Mouse (Mus musculus): ENCODE measurements around the gene B4galnt1. TPM values are rescaled to one million over a fixed set of nuclear protein-coding genes. Genes with fewer than 3 reads are reported as not detected.

Gene B4galnt1
- 86.3 and 104 TPM in 2 replicates for polyA plus RNA-seq (2021; fragmentation: Nextera tagmentation)
- long read RNA-seq, experiment 1, transcript B4galnt1-201 (11 exons, 2,395 nt): major isoform, 122 of 219 reads
- long read RNA-seq, experiment 1, partial matches to known transcripts: 43 of 219 reads
- long read RNA-seq, experiment 1, other reads (novel, unspliced or antisense): 44 of 219 reads
- long read RNA-seq, experiment 2, transcript B4galnt1-204 (6 exons, 1,497 nt): minor isoform, 15 of 564 reads
- long read RNA-seq, experiment 2, transcript B4galnt1-205 (5 exons, 1,499 nt): minor isoform, 14 of 564 reads
- long read RNA-seq, experiment 2, transcript B4galnt1-201 (11 exons, 2,395 nt): major isoform, 343 of 564 reads
- long read RNA-seq, experiment 2, partial matches to known transcripts: 123 of 564 reads
- long read RNA-seq, experiment 2, other reads (novel, unspliced or antisense): 67 of 564 reads

DNA sequence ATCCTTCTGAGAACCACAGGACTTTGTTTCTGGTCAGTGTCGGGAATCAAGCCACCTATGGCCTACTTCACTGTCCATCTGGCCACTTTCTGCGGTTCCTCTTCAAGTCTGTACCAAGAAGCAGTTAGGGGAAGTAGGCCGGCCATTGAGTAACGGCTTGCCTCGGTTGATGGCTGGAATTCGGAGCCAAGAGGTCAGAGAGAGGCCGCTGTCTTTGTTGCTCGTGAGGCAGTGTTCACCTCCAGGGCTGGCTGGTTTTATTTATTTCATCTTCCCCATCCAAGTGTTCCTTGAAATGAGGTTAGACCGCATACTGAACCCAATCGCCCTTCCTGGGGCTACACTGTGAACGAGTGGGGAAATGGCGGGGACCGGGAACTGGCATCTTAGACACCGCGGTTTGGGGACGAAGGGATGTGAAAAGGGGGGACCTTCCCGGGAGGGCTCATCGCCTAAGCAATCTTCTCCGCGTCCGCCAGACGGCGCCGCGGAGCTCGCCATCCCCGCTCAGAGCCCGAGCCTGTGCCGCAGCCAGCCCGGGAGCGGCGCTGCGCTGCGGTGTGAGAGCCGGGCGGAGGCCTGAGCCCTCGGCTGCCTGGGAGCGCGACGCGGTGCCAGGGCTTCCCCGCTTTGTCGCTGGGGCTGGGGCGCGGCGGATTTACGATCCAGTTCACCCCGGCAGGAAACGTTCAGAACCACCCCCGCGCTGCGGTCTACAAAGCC is at the start of gene B4galnt1:
Gene B4galnt1 (plus strand): TSS at position 595 of the 723 bp plus-strand sequence.

DNA sequence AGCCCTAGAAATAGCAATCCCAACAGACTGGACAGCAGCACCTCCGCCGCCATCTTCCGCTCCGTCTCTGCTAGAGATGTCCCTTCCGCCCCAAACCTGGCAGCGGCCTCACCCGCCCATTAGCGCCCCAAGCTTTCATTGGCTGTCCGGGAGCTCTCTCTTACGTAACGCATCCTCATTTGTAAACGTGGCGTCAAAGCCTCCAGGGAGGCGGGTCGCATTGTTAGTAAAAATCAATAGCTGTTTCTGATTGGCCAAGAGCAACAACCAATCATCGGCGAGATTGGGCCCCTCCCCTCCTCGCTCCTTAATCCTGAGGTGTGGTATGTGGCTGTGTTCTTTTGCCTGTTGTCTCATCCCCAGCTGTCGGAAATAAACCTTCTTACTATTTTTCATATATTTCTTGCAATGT is 44.0 kb upstream of the B4galnt1 start, which contains the start of gene Os9:
Gene Os9 (minus strand): TSS at position 66 of the 412 bp plus-strand sequence.

DNA sequence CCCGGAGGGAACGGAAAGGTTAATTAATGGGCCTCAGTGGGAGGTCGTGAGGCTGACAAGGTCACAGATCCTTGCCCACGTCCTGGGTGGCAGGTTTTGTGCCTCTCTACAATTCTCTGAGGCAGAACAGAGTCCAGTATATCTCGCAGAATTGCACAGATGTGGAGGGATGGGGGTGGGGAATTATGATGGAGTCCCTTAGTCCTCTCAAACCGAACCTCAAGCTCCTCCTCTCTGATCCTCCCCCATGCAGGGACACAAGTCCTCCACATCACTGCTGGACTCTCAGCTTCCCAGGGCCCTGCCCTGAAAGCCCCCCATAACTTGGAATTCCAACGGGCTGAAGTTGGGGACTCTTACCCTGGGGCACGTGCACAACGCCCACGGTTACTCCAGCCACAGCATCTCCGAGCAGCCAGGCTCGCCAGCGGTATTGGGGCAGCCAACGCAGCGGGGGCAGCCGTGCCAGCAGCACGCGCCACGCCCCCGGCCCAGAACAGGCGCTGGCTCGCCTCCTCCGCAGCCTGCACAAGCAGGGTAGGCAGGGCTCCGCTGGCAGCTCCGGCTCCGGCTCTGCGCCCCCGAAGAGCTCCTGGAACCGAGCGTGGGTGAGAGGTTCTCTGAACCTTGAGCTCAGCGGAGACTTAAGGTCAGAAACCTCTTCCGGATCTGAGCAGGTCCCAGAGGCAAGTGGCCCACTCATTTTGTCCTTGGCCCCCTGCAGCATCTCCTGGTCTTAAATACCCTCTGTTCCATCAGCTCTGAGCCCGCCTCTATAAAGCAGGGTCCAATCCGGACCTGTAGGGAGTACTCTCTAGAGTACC is 15.1 kb downstream of the B4galnt1 start, which contains the start of gene Slc26a10:
Gene Slc26a10 (minus strand): TSS at position 775 of the 824 bp plus-strand sequence.

GRCm38 (mm10) chr10:127189651-127190381 is 24.8 kb downstream of the B4galnt1 start, which contains the start of gene Arhgef25:
Gene Arhgef25, minus strand, starts transcription at chr10:127190083.

DNA sequence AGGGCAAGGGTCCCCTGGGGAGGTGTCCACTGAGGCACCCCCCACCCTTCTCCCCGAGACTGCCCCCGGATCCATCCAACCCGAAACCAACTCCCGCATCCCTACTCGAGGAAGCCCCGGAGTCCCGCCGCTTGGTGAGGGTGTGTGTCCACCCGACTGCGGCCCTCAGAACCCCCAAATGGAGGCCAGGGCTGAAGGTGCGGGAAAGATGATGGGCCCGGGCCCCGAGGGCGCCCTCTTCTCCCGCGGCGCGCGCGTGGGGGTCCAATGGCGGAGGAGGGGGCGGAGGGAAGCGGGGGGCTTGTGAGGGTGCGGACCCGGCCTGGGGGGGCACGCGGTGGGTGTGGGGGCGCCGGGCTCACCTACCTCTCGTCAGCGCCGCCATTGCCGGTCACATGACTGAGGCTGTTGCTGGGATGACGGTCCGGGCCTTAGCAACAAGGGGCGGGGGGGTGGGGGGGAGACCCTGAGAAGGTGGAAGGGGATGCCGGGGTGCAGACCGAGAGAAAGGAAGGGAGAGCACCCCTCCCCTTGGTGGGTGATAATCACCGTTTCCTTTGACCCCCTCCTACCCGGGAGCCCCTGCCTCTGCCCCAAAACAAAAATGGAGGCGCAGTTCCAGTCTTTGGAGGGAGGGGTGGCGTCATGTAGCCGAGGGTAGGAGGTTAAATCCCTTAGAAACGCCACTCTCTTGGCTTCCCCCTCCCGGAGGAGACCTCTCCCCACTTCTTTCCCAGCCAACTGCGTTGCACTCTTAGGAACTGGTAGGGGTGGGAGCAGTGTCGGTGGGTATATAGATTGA is 30.5 kb downstream of the B4galnt1 start, which contains the start of gene Dtx3:
Gene Dtx3 (minus strand): TSS at position 401 of the 802 bp plus-strand sequence.

DNA sequence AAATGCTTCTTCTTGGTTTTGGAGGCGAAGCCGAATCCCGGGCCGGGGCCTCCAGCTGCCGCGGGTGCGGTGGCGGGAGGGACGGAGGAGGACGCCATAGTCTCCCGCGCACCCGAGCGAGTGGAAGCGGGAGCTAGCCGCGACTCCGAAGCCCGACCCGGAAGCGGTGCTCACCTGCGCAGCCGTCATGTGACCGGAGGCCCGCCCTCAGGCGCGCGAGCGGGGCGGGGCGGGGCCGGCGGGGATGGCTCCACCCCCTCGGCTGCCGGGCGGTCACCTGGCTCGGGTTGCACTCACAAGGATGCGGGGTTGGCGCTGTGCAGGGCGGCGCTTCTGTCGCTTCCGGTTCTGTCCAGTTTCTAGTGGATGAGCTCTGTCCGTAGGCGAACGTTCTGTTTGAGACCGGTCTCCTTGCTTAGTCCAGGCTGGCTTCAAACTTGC is 46.4 kb downstream of the B4galnt1 start, which contains the start of gene Pip4k2c:
Gene Pip4k2c (minus strand): TSS at position 172 of the 441 bp plus-strand sequence.

Other genes with a start within 250 kb of the B4galnt1 start
- 11.9 and 12.5 TPM in 2 replicates for gene Ctdsp2, start 186.5 kb upstream of the B4galnt1 start, polyA plus RNA-seq (2021; fragmentation: Nextera tagmentation)
- gene Avil, start 164.5 kb upstream of the B4galnt1 start, polyA plus RNA-seq (2021; fragmentation: Nextera tagmentation): 0.04 and 0.10 TPM in 2 replicates
- gene Tsfm, start 134.4 kb upstream of the B4galnt1 start, polyA plus RNA-seq (2021; fragmentation: Nextera tagmentation): 53.7 and 58.3 TPM in 2 replicates
- 7.8 and 9.2 TPM in 2 replicates for gene Mettl1, start 123.8 kb upstream of the B4galnt1 start, polyA plus RNA-seq (2021; fragmentation: Nextera tagmentation)
- 0.08 and 0.13 TPM in 2 replicates for gene Eef1akmt3, start 123.7 kb upstream of the B4galnt1 start, polyA plus RNA-seq (2021; fragmentation: Nextera tagmentation)
- gene Cyp27b1, start 117.0 kb upstream of the B4galnt1 start, polyA plus RNA-seq (2021; fragmentation: Nextera tagmentation): not detected in 2 replicates
- gene March9, start 105.0 kb upstream of the B4galnt1 start, polyA plus RNA-seq (2021; fragmentation: Nextera tagmentation): 1.5 and 1.8 TPM in 2 replicates
- gene Cdk4, start 101.7 kb upstream of the B4galnt1 start, polyA plus RNA-seq (2021; fragmentation: Nextera tagmentation): 99.0 and 101 TPM in 2 replicates
- gene Tspan31, start 95.0 kb upstream of the B4galnt1 start, polyA plus RNA-seq (2021; fragmentation: Nextera tagmentation): 50.4 and 58.3 TPM in 2 replicates
- gene Agap2, start 89.9 kb upstream of the B4galnt1 start, polyA plus RNA-seq (2021; fragmentation: Nextera tagmentation): 22.4 and 25.7 TPM in 2 replicates
- 24.9 and 33.0 TPM in 2 replicates for gene Os9, start 44.1 kb upstream of the B4galnt1 start, polyA plus RNA-seq (2021; fragmentation: Nextera tagmentation)
- gene Slc26a10, start 15.4 kb downstream of the B4galnt1 start, polyA plus RNA-seq (2021; fragmentation: Nextera tagmentation): 2.6 and 2.7 TPM in 2 replicates
- gene Arhgef25, start 24.9 kb downstream of the B4galnt1 start, polyA plus RNA-seq (2021; fragmentation: Nextera tagmentation): 33.4 and 33.7 TPM in 2 replicates
- gene Dtx3, start 30.5 kb downstream of the B4galnt1 start, polyA plus RNA-seq (2021; fragmentation: Nextera tagmentation): 6.5 and 8.7 TPM in 2 replicates
- gene Pip4k2c, start 46.4 kb downstream of the B4galnt1 start, polyA plus RNA-seq (2021; fragmentation: Nextera tagmentation): 76.9 and 80.5 TPM in 2 replicates
- gene Kif5a, start 98.1 kb downstream of the B4galnt1 start, polyA plus RNA-seq (2021; fragmentation: Nextera tagmentation): 133 and 152 TPM in 2 replicates
- 237 and 276 TPM in 2 replicates for gene Dctn2, start 101.1 kb downstream of the B4galnt1 start, polyA plus RNA-seq (2021; fragmentation: Nextera tagmentation)
- 3.0 and 3.7 TPM in 2 replicates for gene Mbd6, start 123.8 kb downstream of the B4galnt1 start, polyA plus RNA-seq (2021; fragmentation: Nextera tagmentation)
- gene Mars, start 146.6 kb downstream of the B4galnt1 start, polyA plus RNA-seq (2021; fragmentation: Nextera tagmentation): 49.6 and 52.6 TPM in 2 replicates
- 0.45 and 0.73 TPM in 2 replicates for gene Arhgap9, start 156.7 kb downstream of the B4galnt1 start, polyA plus RNA-seq (2021; fragmentation: Nextera tagmentation)
- gene Gli1, start 176.7 kb downstream of the B4galnt1 start, polyA plus RNA-seq (2021; fragmentation: Nextera tagmentation): 0.05 TPM in 1 of 2 replicates, not detected in the other
- gene Inhbe, start 189.2 kb downstream of the B4galnt1 start, polyA plus RNA-seq (2021; fragmentation: Nextera tagmentation): not detected in 2 replicates
- gene Inhbc, start 205.2 kb downstream of the B4galnt1 start, polyA plus RNA-seq (2021; fragmentation: Nextera tagmentation): not detected in 2 replicates
- gene R3hdm2, start 215.1 kb downstream of the B4galnt1 start, polyA plus RNA-seq (2021; fragmentation: Nextera tagmentation): 41.5 and 45.4 TPM in 2 replicates